Mouse (Mus musculus) NIH3T3 (cell line): ENCODE data around the gene 1700113H08Rik.

Source experiments
- DNase-seq: peaks from one replicate; pipeline ENCODE4 v3.0.0-alpha.2; 2012; ENCODE audit warnings: low read depth

1700113H08Rik gene

GRCm38 (mm10) chr10:87209466-87209865 lies 151.6 kb downstream of the 1700113H08Rik start:
- DNase-seq = no peak

DNA sequence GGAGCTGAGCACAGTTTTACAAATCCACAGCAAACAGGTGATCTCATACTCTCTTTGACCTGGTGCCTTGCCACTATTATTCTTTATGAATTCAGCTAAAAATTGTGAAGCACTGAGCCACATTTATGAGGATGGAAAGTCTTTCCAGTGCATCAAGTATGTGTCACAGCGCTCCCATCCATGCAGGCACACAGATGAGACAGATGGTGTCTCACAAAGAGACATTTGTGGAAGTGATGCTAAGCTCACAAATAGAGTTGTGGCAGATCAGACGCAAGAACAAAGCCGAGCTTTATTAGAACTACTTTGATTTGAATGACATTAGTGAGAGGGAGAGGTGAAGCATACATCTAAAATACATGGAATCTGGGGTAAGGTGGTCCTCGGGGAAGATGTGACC lies 153.2 kb downstream of the 1700113H08Rik start:
- no peak for DNase-seq

- DNase-seq = no peak
Observed at GRCm38 (mm10) chr10:87212854-87213253, 155.0 kb downstream of the 1700113H08Rik start.

- no peak for DNase-seq
Observed at GRCm38 (mm10) chr10:87230071-87230910, 172.4 kb downstream of the 1700113H08Rik start.

- DNase-seq = no peak
Observed at GRCm38 (mm10) chr10:87239332-87240008, 181.6 kb downstream of the 1700113H08Rik start.

DNA sequence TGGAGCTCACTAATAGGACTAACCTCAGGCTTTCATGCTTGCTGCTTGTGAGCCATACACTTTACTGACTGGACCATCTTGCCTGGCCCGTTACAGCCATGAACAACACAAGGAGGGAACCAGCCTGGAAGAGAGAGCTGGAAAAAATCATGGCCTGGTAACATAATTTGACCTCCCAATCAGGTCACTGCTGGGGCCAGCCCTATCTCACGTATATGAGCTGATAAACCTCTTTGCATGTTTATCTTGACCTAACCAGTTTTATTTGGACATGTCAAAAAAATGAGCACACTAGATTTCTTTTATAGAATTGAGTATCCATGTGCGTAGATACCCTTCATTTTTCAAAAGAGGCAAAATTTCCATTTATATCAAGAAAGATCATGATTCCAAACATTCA lies 213.9 kb downstream of the 1700113H08Rik start:
- no peak for DNase-seq

DNA sequence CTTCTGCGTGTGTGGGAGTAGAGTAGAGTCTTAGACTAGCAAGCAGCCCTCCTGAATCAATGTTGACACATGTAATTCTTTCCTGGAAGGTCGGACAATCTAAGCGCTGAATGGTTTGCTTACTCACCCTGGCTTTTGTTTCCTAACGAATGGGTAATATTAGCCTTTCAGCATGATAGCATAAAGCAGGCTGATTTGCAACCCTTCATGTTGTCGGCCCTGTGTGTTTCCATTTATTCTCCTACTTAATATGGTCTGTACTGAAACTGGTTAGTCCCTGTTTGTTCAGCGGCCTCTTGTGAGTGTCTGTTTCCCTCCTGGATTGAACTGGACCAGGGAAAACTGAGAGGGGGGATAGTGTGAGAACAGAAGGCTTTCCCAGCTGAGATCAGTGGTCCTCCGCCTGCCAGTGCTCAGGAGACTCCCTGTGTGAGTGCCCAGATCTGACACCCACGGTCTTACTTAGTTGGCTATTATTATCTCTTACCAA lies 214.3 kb downstream of the 1700113H08Rik start:
- no peak for DNase-seq

DNA sequence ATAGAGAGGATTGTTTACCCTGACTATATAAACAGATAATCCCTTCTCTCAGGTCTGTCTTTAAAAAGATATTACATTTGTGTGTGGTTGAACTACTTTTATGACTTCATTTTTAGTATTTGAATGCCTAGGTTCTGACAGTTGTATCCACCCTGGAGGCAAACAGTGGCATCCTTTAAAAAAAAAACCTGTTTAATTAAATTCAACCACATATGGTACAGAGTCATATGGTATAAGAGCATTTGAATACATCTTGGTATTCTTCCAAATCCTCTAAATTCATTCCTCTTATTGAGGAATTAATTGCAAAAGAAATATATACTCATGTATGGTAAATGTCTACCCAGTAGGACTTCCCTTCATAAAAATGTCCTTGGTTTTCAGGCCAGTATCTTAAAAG lies 217.2 kb downstream of the 1700113H08Rik start:
- no peak for DNase-seq
